Mouse (Mus musculus): ENCODE measurements around the gene Nipal4. TPM values are rescaled to one million over a fixed set of nuclear protein-coding genes. Genes with fewer than 3 reads are reported as not detected.
A peak's percentile ranks its signal among the peaks of the same experiment; 100 is the strongest.
"Not testable (repeated sequence)": the region's sequence is repeated elsewhere in the genome, so short reads cannot be mapped to it uniquely, and the experiment has no call there.

The Nipal4 gene
- 1 to 10 TPM in 1 of 2 experiments, under 1 TPM in 1; 0.53 to 1.3 TPM for total RNA-seq (2021)

DNA sequence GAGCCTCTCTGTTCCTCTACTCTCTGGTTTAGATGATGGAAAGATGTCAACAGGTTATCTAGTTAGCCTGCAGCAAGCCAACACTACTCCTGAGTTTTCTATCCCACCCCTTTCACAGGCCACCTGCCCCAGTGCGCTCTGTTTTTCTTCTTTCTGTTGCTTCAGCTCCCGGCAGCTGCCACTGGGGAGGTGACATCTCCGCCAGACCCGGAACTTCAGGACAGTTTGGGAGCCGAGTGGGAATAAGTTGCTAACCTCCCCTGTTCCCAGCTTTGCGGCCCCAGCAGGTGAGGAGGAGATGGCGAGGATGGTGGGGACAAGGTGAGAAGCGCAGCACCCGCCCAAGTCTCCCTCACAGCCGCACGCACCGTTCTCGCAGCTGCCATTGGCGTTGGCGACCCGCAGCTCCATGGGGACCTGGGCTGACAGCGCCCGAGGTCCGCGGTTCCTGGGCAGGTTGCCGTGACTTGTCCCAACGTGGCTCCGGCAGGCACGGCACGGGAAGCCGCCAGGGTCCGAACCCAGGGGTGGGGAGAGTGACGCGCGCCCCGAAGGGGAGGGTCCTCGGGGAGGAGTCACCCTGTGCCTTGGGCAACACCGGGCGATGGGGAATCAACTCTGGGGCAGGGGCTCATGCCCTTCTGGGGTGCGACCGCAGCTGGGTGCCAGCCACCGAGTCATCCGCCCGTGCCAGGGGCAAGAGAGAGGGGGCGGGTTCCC is at the start of gene Nipal4:
Nipal4 (minus strand) TSS at position 643 of the 720 bp plus-strand sequence.
- DNase-seq (ENCODE audit: extremely low spot score in 1 of 2, low spot score in 2 of 2), result peak in 1 of 2 experiments; percentile 36
- intact Hi-C loops (cut with DNase I), result no loop called here

DNA sequence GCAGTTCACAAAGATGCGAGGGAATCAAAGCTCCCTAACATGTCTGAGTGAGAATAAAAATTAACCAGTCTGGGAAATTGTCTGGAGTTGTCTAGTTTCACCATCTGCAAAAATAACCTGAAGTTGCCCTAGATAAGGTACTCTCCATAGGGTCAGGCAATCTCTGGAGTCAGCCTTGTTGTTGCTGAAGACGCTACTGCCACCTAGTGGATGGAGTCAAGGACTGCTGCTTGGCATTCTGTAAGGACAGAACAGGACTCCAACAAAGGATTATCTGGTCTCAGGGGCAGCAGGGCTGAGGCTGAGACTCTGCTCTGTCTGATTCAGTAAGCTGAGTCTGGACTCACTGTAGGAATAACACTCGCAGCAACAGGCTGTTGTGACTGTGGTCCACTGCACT is 49.0 kb upstream of the Nipal4 start:
- DNase-seq (ENCODE audit: extremely low spot score in 1 of 2, low spot score in 2 of 2), result peak; percentile 57 to 59

DNA sequence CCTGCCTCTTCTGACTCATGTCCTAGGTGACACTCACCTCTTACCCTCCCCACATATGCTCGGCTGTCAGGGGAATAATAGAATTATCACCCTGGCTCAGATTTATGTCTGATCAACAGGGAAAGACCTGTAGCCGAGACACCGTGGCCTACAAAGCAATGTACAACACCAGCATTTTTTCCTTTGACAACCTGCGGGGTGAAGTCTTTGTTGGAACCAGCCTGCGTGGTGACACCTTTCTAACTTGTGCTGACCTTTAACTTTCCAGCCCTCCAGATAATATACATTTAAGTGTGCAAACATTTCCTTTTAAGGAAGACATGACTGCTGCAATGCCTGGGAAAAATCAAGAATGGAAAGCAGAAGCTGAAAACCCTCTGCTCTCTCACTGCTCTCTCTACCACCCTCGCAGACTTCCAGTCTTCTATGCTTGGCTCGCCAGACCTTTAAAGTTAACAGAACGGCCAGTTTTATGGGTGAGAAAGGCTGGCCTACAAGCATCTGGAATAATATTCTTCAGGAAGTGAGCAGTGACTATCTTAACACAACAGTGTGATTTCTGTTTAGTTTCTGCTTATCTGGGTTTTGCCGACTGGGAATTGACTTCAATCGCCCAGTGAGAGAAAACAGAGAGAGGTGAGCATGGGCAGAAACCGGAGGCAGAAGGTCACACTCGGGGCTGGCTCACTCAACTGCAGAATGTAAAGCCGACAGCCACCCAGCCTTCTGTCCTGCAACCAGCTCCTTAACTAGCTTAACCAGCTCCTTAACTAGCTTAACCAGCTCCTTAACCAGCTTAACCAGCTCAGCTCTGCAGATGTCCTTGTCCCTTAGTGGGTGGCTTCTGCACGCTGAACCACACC is 48.3 kb upstream of the Nipal4 start:
- no peak for DNase-seq (ENCODE audit: extremely low spot score in 1 of 2, low spot score in 2 of 2)
- intact Hi-C loops (cut with DNase I), result loop anchor here (5.0 kb wide), 2 partner anchors 197 to 267 kb away; no protein-coding TSS in a partner anchor

More for the DNA sequence above, 49.0 kb upstream of the Nipal4 start:
- intact Hi-C loops (cut with DNase I), result loop anchor here (5.0 kb wide), 1 partner anchor 268 kb away; no protein-coding TSS in a partner anchor

DNA sequence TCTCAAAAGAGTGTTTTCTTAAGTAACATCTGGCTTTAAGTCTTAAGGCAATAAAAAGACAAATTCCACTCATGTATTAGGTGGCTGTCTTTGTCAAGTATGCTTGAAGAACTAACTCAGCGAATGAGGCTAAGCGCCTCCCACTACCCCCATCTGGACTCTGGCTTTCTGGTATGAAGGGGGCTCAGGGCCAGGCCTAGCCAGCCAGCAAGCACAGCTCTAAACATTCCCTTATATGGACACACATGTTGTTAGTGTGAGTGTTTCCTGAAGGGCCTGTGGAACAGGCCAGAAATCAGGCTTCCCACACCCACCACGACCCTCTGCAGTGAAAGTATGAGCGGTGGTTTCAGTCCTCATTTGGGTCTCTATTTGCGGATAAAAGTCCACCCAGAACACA is 47.5 kb upstream of the Nipal4 start:
- no peak for DNase-seq (ENCODE audit: extremely low spot score in 1 of 2, low spot score in 2 of 2)
- intact Hi-C loops (cut with DNase I), result loop anchor here (5.0 kb wide), 1 partner anchor 197 kb away; no protein-coding TSS in a partner anchor

DNA sequence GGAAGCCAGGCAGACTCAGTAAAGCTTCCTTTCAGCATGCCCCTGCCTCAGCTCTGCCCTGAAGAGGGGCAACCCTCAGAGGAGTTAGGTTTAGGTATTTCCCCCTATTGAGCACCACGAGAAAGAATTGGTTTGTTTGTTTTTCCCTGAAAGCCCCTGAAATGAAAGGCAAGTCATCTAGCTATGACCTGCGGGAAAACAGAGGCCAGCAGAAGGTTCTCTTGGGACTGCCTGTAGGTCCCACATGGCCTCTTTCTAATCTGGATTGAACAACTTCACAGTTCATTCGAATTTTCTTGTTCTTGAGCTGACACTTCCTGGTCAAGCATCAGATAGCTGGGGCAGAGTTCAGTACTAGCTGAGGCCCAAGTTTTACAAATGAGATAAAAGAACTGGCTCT is 45.5 kb upstream of the Nipal4 start:
- no peak for DNase-seq (ENCODE audit: extremely low spot score in 1 of 2, low spot score in 2 of 2)
- intact Hi-C loops (cut with DNase I), result loop anchor here (5.0 kb wide), 1 partner anchor 195 kb away; no protein-coding TSS in a partner anchor

DNA sequence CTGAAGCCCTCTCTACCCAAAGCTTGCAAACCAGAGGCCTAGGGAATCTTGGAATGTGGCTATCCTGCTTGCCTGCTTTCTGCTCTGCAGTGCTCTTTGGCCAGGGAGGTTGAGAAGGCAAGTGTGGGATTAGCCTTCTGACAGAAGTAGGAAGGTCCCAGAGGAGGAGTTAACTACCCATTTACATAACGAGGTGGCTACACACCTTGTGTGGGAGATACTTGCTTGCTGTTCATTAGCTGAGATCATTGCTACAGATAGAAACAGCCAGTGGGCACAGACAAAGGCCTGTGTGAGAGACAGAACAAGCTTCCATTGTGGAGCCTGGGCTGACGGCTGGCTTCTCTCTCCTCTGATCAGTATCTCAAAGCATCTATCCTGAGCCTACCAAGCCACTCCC is 43.6 kb upstream of the Nipal4 start:
- intact Hi-C loops (cut with DNase I), result loop anchor here (5.0 kb wide), 1 partner anchor 193 kb away; no protein-coding TSS in a partner anchor
- DNase-seq (ENCODE audit: extremely low spot score in 1 of 2, low spot score in 2 of 2), result no peak

DNA sequence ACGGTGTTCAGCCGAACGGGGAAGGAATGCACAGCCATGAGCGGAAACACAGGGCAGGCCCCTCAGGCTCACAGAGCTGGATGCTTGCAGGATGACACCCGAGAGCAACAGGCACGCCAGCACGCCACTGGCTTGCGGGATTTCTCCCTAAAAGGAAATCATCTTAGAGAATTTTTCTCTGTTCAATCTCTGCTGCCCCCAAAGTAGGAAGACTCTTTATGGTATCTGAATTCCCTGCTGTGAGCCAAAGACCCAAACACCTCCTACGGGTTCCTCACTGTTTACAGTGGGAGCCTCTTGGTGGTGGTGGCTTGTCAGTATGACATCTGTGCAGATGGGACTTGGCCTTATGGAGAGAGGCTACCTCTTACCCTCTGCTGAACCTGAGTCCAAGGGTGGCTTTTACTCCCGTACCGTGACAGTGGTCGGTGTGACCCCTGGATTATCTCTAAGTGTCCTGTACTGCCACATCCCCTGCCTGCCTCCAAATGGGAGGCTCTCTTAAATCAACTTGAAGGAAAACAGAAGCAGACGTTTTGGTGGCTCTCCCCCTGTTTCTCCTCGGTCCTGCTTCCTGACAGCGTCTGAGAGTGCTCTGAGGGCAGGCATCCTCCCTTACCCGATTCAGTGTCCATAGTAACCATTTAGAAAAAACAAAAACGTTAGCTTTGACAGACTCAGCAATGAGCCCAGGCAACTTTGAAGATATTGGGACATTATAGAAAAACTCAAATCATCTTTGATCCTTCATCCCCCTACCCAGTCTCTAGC is 39.5 kb upstream of the Nipal4 start:
- no peak for DNase-seq (ENCODE audit: extremely low spot score in 1 of 2, low spot score in 2 of 2)
- intact Hi-C loops (cut with DNase I), result no loop called here

DNA sequence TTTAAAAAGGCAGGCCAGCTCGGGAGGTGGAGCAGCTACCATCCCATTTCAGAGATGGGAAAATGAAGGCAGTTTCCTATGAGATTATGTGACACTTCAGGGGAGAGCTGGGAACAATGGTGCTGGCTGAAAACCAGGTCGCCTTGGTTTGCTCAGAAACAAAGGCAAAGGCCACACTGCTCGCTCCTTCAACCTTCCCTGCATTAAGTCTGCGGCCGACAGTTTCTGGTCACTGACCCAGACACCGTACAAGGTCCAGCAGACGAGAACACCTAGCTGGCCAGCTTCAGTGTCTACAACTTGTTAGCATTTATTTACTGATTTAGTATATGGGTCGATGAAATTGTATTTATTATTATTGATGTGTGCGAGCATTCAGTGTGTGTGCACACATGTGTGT is 38.5 kb upstream of the Nipal4 start:
- DNase-seq (ENCODE audit: extremely low spot score in 1 of 2, low spot score in 2 of 2), result no peak
- intact Hi-C loops (cut with DNase I), result loop anchor here (5.0 kb wide), 2 partner anchors 53 to 148 kb away; partner anchors contain the start of gene Adam19

DNA sequence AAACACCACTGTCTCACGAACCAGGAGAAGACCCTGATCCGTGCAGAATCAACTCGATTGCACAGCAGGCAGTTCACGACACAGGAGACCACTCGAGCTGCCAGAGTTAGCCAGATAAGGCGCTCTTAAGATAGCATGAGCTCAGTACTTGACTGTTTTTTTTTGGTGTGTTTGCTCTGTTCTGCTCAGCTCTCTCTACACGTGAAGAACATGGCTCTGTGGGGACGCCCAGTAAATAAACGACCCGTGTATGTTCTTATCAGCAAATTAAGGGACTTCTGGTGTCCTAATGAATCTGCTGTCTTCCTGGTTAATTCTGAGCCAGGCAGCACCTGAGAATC is 36.2 kb upstream of the Nipal4 start:
- no peak for DNase-seq (ENCODE audit: extremely low spot score in 1 of 2, low spot score in 2 of 2)
- intact Hi-C loops (cut with DNase I), result loop anchor here (5.0 kb wide), 2 partner anchors 50 to 145 kb away; partner anchors contain the start of gene Adam19

DNA sequence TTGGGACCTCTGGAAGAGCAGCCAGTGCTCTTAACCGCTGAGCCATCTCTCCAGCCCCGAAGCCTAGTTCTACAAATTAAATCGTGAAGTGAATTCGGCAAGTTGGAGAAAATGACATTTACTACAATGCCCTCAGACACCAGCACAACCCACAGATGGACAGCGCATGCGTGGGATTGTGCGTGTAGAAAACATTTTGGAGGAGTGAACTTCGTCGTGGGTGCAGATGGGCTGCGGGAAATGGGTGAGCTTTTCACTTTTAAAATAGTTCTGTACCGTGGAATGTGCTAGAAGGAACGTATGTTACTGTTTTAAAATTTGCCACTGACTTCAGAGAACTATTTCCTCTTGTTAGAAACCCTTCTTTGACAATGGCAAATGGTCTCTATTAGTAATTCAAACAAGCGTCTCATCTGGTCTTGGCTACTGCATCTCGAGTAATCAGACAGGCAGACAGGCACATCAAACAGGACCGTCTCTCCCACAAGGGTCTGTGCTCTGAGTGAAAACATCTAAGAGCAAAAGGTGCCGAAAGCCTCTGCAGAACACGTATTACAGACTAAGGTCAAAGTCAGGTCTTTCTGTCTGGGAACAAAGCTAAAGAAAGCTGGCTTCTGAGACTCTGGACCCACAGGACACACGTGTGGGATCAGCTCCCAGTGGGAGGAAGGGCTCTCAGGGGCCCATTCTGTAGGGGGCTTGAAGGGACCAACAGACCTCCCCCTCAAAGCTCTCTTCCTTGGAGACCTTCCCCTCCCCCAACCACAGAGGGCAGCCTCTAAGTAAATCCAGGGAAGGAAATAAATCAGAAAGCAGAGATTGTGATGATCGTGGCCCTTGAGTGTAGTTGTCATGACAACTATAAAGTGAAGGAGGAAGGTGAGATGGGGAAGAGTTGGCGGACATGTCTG is 35.6 kb upstream of the Nipal4 start:
- intact Hi-C loops (cut with DNase I), result loop anchor here (5.0 kb wide), 2 partner anchors 50 to 145 kb away; partner anchors contain the start of gene Adam19
- DNase-seq (ENCODE audit: extremely low spot score in 1 of 2, low spot score in 2 of 2), result peak in 1 of 2 experiments; percentile 70

DNA sequence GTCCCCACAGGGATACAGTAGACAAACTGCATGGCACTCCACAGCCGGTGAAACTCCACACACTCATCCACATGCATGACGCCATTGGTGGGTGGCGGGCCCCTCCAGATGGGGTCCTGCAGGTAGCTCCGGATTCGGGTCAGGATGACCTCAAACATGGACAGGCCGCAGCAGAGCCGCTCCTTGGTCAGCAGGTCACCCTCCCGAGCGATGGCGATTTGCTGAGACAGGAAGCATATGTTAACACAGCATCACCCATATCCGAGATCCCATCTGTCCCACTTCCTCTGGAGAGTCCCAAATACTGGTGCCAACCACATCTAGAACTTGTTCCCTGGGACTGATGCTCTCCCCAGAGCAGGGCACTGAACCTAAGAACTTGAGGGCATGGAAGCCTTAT is 34.4 kb upstream of the Nipal4 start:
- intact Hi-C loops (cut with DNase I), result loop anchor here (5.0 kb wide), 2 partner anchors 48 to 143 kb away; partner anchors contain the start of gene Adam19
- DNase-seq (ENCODE audit: extremely low spot score in 1 of 2, low spot score in 2 of 2), result no peak

DNA sequence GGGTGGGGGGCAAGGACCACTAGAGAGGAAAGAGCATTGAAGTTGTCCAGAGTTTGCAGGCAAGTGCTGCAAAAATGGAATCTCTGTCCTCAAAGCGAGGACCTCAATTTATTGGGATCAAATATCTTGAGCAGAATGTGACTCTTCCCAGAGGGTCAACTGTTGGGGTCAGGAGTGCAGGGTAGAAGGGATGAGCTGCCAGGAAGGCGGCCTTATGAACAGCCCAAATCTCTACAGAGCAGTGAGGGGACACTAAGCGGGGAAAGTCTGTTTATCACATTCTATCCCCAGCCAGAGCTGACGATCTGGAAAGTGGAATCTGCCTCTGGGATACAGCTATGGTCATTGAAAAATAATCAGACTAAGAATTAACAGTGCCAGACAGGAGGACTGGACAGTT is 27.9 kb upstream of the Nipal4 start:
- no peak for DNase-seq (ENCODE audit: extremely low spot score in 1 of 2, low spot score in 2 of 2)
- intact Hi-C loops (cut with DNase I), result no loop called here

DNA sequence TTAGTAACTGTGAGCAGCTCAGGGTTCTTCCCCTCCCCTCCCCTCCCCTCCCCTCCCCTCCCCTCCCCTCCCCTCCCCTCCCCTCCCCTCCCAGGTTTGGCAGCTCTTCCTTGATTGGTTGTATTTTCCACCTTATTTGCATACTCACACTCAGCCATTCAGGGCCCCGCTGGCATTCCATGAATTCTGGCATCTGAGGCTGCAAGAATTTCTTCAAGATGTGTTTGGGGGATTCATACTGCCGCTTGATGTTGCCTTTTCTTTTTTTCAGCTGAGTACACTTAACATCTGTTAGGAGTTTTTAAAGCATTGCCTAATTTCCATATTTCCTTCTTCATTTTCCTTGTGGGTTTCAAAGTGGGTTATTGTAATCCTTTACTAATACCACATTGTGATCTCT is 22.0 kb upstream of the Nipal4 start:
- no peak for DNase-seq (ENCODE audit: extremely low spot score in 1 of 2, low spot score in 2 of 2)
- intact Hi-C loops (cut with DNase I), result no loop called here

DNA sequence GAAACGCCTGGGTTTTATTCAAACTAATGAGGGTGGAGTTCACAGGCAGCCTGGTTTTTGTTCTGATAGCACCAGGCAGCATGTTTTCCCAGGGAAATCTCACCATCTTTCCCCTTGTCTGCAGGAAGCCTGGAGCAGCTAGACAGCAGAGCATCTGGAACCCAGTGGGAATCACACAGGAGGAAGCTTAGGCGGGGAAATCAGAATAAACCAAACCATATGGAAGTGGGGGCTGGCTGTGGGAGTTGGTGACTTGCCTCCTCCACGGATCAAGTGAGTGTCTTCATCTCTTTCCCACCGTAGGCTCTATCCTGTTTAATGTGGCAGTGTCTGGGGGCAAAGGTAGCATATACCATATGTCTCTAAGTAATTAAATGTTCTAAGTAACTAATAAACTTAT is 19.2 kb upstream of the Nipal4 start:
- intact Hi-C loops (cut with DNase I), result no loop called here
- DNase-seq (ENCODE audit: extremely low spot score in 1 of 2, low spot score in 2 of 2), result no peak

DNA sequence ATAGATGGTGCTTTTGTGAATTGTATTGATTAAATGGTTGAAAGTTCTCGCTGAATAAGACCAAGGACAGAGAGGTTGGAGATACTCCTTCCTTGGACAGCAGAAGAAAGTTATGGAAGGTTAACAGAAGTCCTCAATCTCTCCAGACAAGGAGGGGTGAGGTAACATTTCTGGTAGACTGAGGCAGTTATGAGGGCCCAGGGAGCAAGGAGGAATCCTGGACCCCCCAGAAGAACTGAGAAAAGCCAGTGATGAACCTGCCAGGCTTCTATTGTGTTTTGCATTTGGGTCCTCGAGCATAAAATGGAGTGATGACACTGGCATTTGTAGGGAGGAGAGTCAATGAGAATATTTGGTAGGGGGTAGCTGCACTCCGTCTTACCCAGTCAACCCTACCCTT is 18.6 kb upstream of the Nipal4 start:
- no peak for DNase-seq (ENCODE audit: extremely low spot score in 1 of 2, low spot score in 2 of 2)
- intact Hi-C loops (cut with DNase I), result no loop called here

DNA sequence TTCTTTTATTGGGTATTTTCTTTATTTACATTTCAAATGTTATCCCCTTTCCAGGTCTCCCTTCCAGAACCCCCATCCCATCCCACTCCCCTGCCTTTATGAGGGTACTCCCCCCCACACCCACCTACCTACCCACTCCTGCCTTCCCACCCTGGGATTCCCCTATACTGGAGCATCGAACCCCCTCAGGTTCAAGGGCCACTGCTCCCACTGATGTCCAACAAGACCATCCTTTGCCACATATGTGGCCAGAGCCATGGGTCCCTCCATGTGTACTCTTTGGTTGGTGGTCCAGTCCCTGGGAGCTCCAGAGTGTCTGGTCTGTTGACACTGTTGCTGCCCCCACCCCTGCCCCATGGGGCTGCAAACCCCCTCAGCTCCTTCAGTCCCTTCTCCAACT is 15.7 kb upstream of the Nipal4 start:
- DNase-seq (ENCODE audit: extremely low spot score in 1 of 2, low spot score in 2 of 2); intact Hi-C loops (cut with DNase I): not testable (repeated sequence)

DNA sequence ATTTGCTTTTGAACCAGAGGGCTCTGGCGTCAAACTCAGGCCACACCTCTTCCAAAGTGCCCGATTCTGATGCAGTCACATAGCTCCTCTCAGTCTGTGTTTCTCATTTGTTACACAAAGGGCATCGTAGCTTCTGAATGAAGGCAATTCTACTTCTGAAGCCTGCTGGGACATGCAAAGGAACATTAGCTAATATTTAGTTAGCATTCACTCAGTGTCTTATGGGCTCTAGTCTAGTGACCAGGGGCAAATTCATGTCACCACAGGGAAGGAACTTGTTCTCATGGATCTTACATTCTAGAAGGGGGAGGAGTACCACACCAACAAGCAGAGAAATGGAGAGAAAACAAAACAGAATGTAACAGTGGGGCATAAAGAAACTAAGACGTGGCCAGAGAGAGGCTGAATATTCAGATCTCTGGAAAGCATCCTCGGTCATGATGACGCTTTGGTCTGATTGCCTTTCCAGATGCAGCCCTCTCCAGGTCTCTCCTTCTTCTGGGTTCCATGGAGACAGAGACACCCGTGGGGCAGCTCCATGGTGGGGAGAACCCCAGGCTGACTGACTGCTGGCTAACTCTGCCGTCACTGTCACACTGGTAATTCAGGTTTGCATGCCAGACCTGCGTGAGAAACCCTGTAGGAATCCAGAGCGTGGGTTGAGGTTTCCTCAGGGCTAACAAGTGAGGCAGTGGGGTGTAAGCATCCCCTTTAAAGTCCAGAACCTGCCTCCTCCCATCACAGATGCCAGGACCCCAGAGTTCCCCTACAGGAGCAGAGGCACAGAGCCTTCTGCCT is 11.1 kb upstream of the Nipal4 start:
- DNase-seq (ENCODE audit: extremely low spot score in 1 of 2, low spot score in 2 of 2), result no peak
- intact Hi-C loops (cut with DNase I), result no loop called here

Measured in left cerebral cortex, postnatal 10 days (tissue).